Mouse (Mus musculus): Measurements from ENCODE around the gene Slf1. TPM values are rescaled to one million over a fixed set of nuclear protein-coding genes. Genes with fewer than 3 reads are reported as not detected.

Gene Slf1
- total RNA-seq (2014; rRNA removed) (25.2 and 34.3 TPM in 2 replicates), polyA plus RNA-seq (2015; fragmentation: Nextera tagmentation; extraction: Ambion mirVana) (25.1 and 31.1 TPM in 2 replicates)

DNA sequence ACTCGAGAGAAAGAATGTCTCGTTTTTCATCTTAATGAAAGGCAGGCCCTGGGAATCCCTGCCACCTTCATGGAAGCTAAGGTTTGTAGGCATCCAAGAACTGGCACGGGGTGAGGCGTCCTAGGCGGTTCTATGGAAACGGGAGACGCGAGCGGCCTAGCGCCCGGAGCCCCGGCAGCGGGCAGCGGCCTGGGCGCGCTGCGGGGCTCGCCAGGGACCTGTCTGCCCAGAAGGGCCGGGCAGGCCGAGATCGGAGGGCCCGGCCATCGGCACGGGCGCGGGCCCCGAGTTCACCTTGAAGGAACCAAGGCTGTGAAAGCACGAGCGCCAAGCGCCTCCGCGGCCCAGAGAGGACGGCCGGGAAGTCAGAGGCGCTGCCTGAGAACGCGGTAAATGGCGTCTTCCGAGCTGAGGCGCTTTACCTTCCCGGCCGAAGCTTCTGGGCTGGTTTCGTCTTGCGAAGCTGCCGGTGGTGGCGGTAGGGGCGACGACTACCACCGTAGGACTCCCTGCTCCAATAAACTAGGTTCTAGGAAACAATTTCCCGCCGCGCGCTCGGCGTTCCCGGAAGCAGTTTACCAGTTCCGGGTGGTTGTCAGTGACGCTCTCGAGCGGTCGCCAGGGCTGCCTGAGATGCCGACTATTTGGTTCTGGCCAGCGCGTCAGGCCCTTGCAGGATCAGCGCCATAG is at the start of gene Slf1, which contains the start of gene 2210408I21Rik:
Slf1 (minus strand) TSS at position 543 of the 690 bp plus-strand sequence.
2210408I21Rik (plus strand) TSS at position 610 of the 690 bp plus-strand sequence.
- peak; percentile 24; the same call in 1 of the 2 replicates for TF ChIP-seq CTCF (IDR thresholded peaks at IDR 0.05)

DNA sequence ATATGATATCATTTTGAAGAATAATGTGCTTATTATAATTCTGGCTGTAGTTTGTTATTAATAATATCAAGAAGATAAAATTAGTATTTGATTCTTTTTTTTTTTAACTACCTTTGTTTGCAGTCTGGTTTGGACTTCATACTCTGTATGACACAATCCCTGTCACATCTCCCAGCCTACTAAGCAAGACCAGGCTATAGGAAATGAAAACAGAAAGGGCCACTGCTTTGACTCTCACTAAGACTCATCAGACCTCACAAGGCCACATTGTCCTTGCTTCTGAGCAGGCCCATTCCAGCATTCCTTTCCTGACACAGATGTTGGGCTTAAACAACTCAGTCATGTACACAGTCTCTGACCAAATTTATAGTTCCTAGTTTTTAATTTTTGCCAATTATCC is 42.7 kb upstream of the Slf1 start:
- ATAC-seq (ENCODE audit: low FRiP score) (no peak), DNase-seq (ENCODE audit: low spot score) (no peak)
- Histone ChIP-seq H3K4me3 (ENCODE audit: low read depth, low read length) (no peak overlapping the region), H3K4me2 (ENCODE audit: low read depth, low read length, poor library complexity, severe bottlenecking) (no peak overlapping the region), H3K9ac (replicated peaks; ENCODE audit: low read length, poor library complexity, severe bottlenecking) (no peak overlapping the region), H3K27me3 (ENCODE audit: insufficient read depth, low read length) (no peaks in the 10 kb centered on the region), H3K9me3 (ENCODE audit: low read length) (no peaks in the 10 kb centered on the region), H3K4me1 (ENCODE audit: insufficient read depth, low read length) (no peaks in the 10 kb centered on the region), H3K36me3 (ENCODE audit: insufficient read depth, low read length) (no peaks in the 10 kb centered on the region), H3K27ac (ENCODE audit: low read depth, low read length) (no peak overlapping the region)
- TF ChIP-seq CTCF (IDR thresholded peaks at IDR 0.05): no peak

More for the DNA sequence above, at the start of gene Slf1, which contains the start of gene 2210408I21Rik:
- no peaks in the 10 kb centered on the region for H3K36me3 ChIP-seq (ENCODE audit: insufficient read depth, low read length)
- H3K9me3 ChIP-seq (ENCODE audit: low read length): no peaks in the 10 kb centered on the region
- DNase-seq (ENCODE audit: low spot score) (peak; percentile 96), ATAC-seq (ENCODE audit: low FRiP score) (peak; percentile 98)
- H3K4me1 ChIP-seq (ENCODE audit: insufficient read depth, low read length): 0 out of 2 replicates have a peak, but pooled peaks cover 4% of the 10 kb centered on the region
- under 1% methylated on average over 60 of the region's 65 CpGs for WGBS
- H3K4me2 ChIP-seq (ENCODE audit: low read depth, low read length, poor library complexity, severe bottlenecking): peak within 1 kb of the TSS; percentile 68
- H3K9ac ChIP-seq (replicated peaks; ENCODE audit: low read length, poor library complexity, severe bottlenecking): peak within 1 kb of the TSS; percentile 92
- H3K4me3 ChIP-seq (ENCODE audit: low read depth, low read length): peak within 1 kb of the TSS; percentile 98
- H3K27ac ChIP-seq (ENCODE audit: low read depth, low read length): peak within 1 kb of the TSS; percentile 92
- H3K27me3 ChIP-seq (ENCODE audit: insufficient read depth, low read length): no peaks in the 10 kb centered on the region

DNA sequence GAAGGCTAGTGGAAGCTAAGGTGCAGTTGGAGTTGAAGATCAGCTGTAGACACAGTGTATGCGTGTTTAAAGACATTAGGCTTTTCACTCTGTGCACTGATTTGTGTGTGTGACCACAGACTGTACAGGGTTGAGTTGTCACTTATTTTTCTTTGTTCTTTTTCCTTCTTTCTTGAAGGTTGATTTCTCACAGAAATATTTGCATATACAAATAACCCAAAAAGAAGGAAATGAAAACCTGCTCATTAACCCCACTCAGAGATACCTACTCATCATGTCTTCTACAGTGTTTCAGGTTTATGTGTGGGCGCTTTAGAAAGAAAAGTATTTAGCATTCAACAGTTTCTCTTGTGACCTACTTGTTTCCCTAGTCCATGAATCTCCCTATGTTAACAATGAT is 5.6 kb upstream of the Slf1 start:
- no peak for DNase-seq (ENCODE audit: low spot score)
- no peak for ATAC-seq (ENCODE audit: low FRiP score)
- no peak overlapping the region for H3K4me3 ChIP-seq (ENCODE audit: low read depth, low read length)
- H3K4me1 ChIP-seq (ENCODE audit: insufficient read depth, low read length): 0 out of 2 replicates have a peak, but pooled peaks cover 4% of the 10 kb centered on the region
- H3K9ac ChIP-seq (replicated peaks; ENCODE audit: low read length, poor library complexity, severe bottlenecking): no peak overlapping the region
- no peaks in the 10 kb centered on the region for H3K36me3 ChIP-seq (ENCODE audit: insufficient read depth, low read length)
- H3K27me3 ChIP-seq (ENCODE audit: insufficient read depth, low read length): no peaks in the 10 kb centered on the region
- H3K4me2 ChIP-seq (ENCODE audit: low read depth, low read length, poor library complexity, severe bottlenecking): no peak overlapping the region
- no peak for TF ChIP-seq CTCF (IDR thresholded peaks at IDR 0.05)
- H3K9me3 ChIP-seq (ENCODE audit: low read length): no peaks in the 10 kb centered on the region
- H3K27ac ChIP-seq (ENCODE audit: low read depth, low read length): no peak overlapping the region
- WGBS: 90% methylated on average over 2 of the region's 2 CpGs

DNA sequence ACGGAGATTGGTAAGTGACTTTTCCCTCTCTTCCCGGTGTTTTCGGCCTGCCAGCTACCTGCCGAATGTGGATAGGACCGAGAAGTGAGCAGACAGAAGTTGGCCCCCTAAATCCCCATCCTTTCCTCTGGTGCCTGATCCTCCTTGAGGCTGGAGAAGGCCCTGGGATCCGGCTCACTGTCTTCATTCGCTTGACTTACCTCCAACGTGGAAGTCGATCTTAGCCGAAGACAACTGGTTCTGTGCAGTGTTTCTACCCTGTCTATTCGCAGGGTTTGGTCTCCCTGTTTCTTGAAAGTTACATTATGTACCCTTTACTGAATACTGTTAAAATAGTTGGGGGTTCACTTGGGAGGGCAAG is 328 bp upstream of the Slf1 start:
- Histone ChIP-seq H3K9ac (replicated peaks; ENCODE audit: low read length, poor library complexity, severe bottlenecking) (peak overlapping the region; percentile 63), H3K27me3 (ENCODE audit: insufficient read depth, low read length) (no peaks in the 10 kb centered on the region), H3K36me3 (ENCODE audit: insufficient read depth, low read length) (no peaks in the 10 kb centered on the region), H3K4me2 (ENCODE audit: low read depth, low read length, poor library complexity, severe bottlenecking) (peak overlapping the region; percentile 53), H3K9me3 (ENCODE audit: low read length) (no peaks in the 10 kb centered on the region), H3K4me3 (ENCODE audit: low read depth, low read length) (peak overlapping the region; percentile 98), H3K27ac (ENCODE audit: low read depth, low read length) (peak overlapping the region; percentile 92), H3K4me1 (ENCODE audit: insufficient read depth, low read length) (0 out of 2 replicates have a peak, but pooled peaks cover 4% of the 10 kb centered on the region)
- ATAC-seq (ENCODE audit: low FRiP score): peak; percentile 65
- DNase-seq (ENCODE audit: low spot score): no peak
- 0% methylated on average over 11 of the region's 11 CpGs for WGBS
- TF ChIP-seq CTCF (IDR thresholded peaks at IDR 0.05): no peak

DNA sequence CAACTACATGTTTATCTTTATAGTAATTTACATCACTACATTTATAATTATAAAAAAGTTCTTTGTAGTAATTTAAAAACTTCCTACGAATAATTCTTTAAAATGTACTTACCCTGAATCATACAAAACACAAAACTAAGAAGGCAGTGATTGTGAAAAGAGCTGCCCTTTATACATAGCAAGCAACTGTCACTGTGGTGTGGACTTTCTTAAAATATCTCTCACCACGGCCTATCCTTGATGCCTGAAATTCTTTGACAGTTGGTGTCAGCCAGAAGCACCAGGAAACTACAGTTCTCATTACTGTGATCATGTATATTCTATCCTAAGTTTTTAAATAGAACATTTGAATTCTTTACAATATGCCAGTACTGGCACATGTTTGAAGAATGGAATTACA is 4.1 kb downstream of the Slf1 start:
- no peak for DNase-seq (ENCODE audit: low spot score)
- TF ChIP-seq CTCF (IDR thresholded peaks at IDR 0.05): no peak
- WGBS: 95% methylated on average over 2 of the region's 2 CpGs
- Histone ChIP-seq H3K27me3 (ENCODE audit: insufficient read depth, low read length) (no peaks in the 10 kb centered on the region), H3K4me1 (ENCODE audit: insufficient read depth, low read length) (0 out of 2 replicates have a peak, but pooled peaks cover under 1% of the 10 kb centered on the region), H3K4me3 (ENCODE audit: low read depth, low read length) (no peak overlapping the region), H3K27ac (ENCODE audit: low read depth, low read length) (no peak overlapping the region), H3K9ac (replicated peaks; ENCODE audit: low read length, poor library complexity, severe bottlenecking) (no peak overlapping the region), H3K4me2 (ENCODE audit: low read depth, low read length, poor library complexity, severe bottlenecking) (no peak overlapping the region), H3K9me3 (ENCODE audit: low read length) (no peaks in the 10 kb centered on the region), H3K36me3 (ENCODE audit: insufficient read depth, low read length) (no peaks in the 10 kb centered on the region)
- no peak for ATAC-seq (ENCODE audit: low FRiP score)

DNA sequence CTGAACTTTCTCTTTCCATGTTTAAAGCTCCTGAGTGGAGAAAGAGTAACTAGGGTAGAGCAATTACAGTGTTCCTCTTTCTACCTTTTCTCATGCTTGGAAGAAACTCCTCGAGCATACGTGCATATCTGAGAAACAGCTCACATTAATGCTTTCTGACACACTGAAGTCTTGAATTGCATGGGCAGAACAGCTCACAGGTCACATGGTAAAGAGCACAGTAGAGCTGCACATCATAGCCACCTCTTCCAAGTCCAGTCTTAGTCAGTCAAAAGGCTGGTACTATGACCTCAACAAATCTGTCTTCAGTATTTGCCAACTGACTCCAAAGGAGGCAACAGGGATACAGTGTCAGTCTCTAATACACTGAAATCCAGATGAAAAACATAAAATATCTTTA is 7.0 kb downstream of the Slf1 start:
- Histone ChIP-seq H3K27me3 (ENCODE audit: insufficient read depth, low read length) (no peaks in the 10 kb centered on the region), H3K4me2 (ENCODE audit: low read depth, low read length, poor library complexity, severe bottlenecking) (no peak overlapping the region), H3K27ac (ENCODE audit: low read depth, low read length) (no peak overlapping the region), H3K4me1 (ENCODE audit: insufficient read depth, low read length) (no peaks in the 10 kb centered on the region), H3K9ac (replicated peaks; ENCODE audit: low read length, poor library complexity, severe bottlenecking) (no peak overlapping the region), H3K9me3 (ENCODE audit: low read length) (no peaks in the 10 kb centered on the region), H3K4me3 (ENCODE audit: low read depth, low read length) (no peak overlapping the region), H3K36me3 (ENCODE audit: insufficient read depth, low read length) (no peaks in the 10 kb centered on the region)
- no peak for ATAC-seq (ENCODE audit: low FRiP score)
- no peak for TF ChIP-seq CTCF (IDR thresholded peaks at IDR 0.05)
- DNase-seq (ENCODE audit: low spot score): no peak
- 91% methylated on average over 2 of the region's 2 CpGs for WGBS

Measured in midbrain, postnatal 0 days (tissue).